Mouse (Mus musculus): ENCODE results near the gene Atp1a4.

DNA sequence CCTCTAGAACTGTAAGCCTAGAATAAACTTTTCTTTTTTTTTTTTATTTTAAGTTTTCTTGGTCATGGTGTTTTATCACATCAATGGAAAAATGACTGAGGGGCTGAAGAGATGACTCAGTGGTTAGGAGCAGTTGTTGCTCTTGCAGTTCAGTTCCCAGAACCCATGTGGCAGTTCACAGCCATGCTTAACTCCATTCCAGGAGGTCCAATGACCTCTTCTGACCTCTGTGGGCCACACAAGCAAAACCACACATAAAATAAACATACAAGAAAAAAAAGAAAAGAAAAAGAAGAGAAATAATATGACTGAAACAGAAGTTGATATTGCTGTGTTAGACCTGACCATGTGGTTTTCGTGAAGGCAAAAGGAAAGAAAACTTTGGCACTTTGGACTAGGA, 29.0 kb downstream of the Atp1a4 start:
- TF ChIP-seq POLR2A (IDR thresholded peaks at IDR 0.05; ENCODE audit: borderline replicate concordance, extremely low read depth, insufficient read depth, insufficient read length, poor library complexity, severe bottlenecking) (no peak), CTCF (IDR thresholded peaks at IDR 0.05; ENCODE audit: borderline replicate concordance, extremely low read depth, insufficient read depth, insufficient read length) (no peak)

Measured in brain, embryonic 14.5 days (tissue).